Mouse (Mus musculus): ENCODE data around the gene Vegfa. TPM values are rescaled to one million over a fixed set of nuclear protein-coding genes. Genes with fewer than 3 reads are reported as not detected.
A peak's percentile ranks its signal among the peaks of the same experiment; 100 is the strongest.

Vegfa gene
- polyA plus RNA-seq (2016; fragmentation: Nextera tagmentation; extraction: Ambion mirVana): 5.2 and 6.7 TPM in 2 replicates

GRCm38 (mm10) chr17:46032257-46032991 is at the start of gene Vegfa:
Gene Vegfa, minus strand, starts transcription at chr17:46032369.
- H3K4me3 ChIP-seq: peak within 1 kb of the TSS; percentile 88
- peak within 1 kb of the TSS; percentile 79 for H3K4me2 ChIP-seq (replicated peaks)
- 1% methylated on average over 38 of the region's 40 CpGs for WGBS
- no peaks in the 10 kb centered on the region for H3K9me3 ChIP-seq
- no peaks in the 10 kb centered on the region for H3K36me3 ChIP-seq
- H3K9ac ChIP-seq: peak within 1 kb of the TSS; percentile 98
- peak; percentile 81 for ATAC-seq (ENCODE audit: insufficient number of reproducible peaks, insufficient read depth, low FRiP score, low TSS enrichment)
- peaks cover 37% of the 10 kb centered on the region for H3K4me1 ChIP-seq
- no peaks in the 10 kb centered on the region for H3K27me3 ChIP-seq
- peak within 1 kb of the TSS; percentile 98 for H3K27ac ChIP-seq

GRCm38 (mm10) chr17:46081657-46082056 is 49.5 kb upstream of the Vegfa start:
- Histone ChIP-seq H3K4me3 (no peak overlapping the region), H3K4me1 (peaks cover 55% of the 10 kb centered on the region), H3K4me2 (replicated peaks) (no peak overlapping the region), H3K9me3 (no peaks in the 10 kb centered on the region), H3K36me3 (no peaks in the 10 kb centered on the region), H3K27ac (peak overlapping the region; percentile 69), H3K27me3 (no peaks in the 10 kb centered on the region), H3K9ac (no peak overlapping the region)
- 42% methylated on average over 7 of the region's 7 CpGs for WGBS
- no peak for ATAC-seq (ENCODE audit: insufficient number of reproducible peaks, insufficient read depth, low FRiP score, low TSS enrichment)

GRCm38 (mm10) chr17:46081042-46081441 is 48.9 kb upstream of the Vegfa start:
- Histone ChIP-seq H3K9me3 (no peaks in the 10 kb centered on the region), H3K4me1 (peaks cover 49% of the 10 kb centered on the region), H3K4me2 (replicated peaks) (no peak overlapping the region), H3K27ac (peak overlapping the region; percentile 69; the same call in 1 of the 2 replicates), H3K9ac (no peak overlapping the region), H3K4me3 (no peak overlapping the region), H3K36me3 (no peaks in the 10 kb centered on the region), H3K27me3 (no peaks in the 10 kb centered on the region)
- no peak for ATAC-seq (ENCODE audit: insufficient number of reproducible peaks, insufficient read depth, low FRiP score, low TSS enrichment)
- 58% methylated on average over 5 of the region's 5 CpGs for WGBS

- no peak overlapping the region for H3K4me3 ChIP-seq
- no peaks in the 10 kb centered on the region for H3K36me3 ChIP-seq
- WGBS: 50% methylated on average over 7 of the region's 7 CpGs
- no peak overlapping the region for H3K27ac ChIP-seq
- no peaks in the 10 kb centered on the region for H3K9me3 ChIP-seq
- ATAC-seq (ENCODE audit: insufficient number of reproducible peaks, insufficient read depth, low FRiP score, low TSS enrichment): no peak
- no peaks in the 10 kb centered on the region for H3K27me3 ChIP-seq
- no peak overlapping the region for H3K9ac ChIP-seq
- peaks cover 42% of the 10 kb centered on the region for H3K4me1 ChIP-seq
- no peak overlapping the region for H3K4me2 ChIP-seq (replicated peaks)
Measured at GRCm38 (mm10) chr17:46080388-46080787, 48.2 kb upstream of the Vegfa start.

GRCm38 (mm10) chr17:46079037-46079436 is 46.9 kb upstream of the Vegfa start:
- ATAC-seq (ENCODE audit: insufficient number of reproducible peaks, insufficient read depth, low FRiP score, low TSS enrichment): no peak
- H3K4me2 ChIP-seq (replicated peaks): no peak overlapping the region
- 79% methylated on average over 2 of the region's 2 CpGs for WGBS

GRCm38 (mm10) chr17:46077921-46078534 is 45.9 kb upstream of the Vegfa start:
- H3K36me3 ChIP-seq: no peaks in the 10 kb centered on the region
- H3K9me3 ChIP-seq: no peaks in the 10 kb centered on the region
- no peak overlapping the region for H3K4me3 ChIP-seq
- 91% methylated on average over 12 of the region's 12 CpGs for WGBS
- H3K27ac ChIP-seq: no peak overlapping the region
- no peak overlapping the region for H3K9ac ChIP-seq
- H3K27me3 ChIP-seq: no peaks in the 10 kb centered on the region
- H3K4me2 ChIP-seq (replicated peaks): no peak overlapping the region
- no peak for ATAC-seq (ENCODE audit: insufficient number of reproducible peaks, insufficient read depth, low FRiP score, low TSS enrichment)
- peaks cover 39% of the 10 kb centered on the region for H3K4me1 ChIP-seq

More at GRCm38 (mm10) chr17:46079037-46079436, 46.9 kb upstream of the Vegfa start:
- Histone ChIP-seq H3K4me3 (no peak overlapping the region), H3K27me3 (no peaks in the 10 kb centered on the region), H3K9ac (no peak overlapping the region), H3K36me3 (no peaks in the 10 kb centered on the region), H3K4me1 (peaks cover 39% of the 10 kb centered on the region), H3K9me3 (no peaks in the 10 kb centered on the region), H3K27ac (no peak overlapping the region)

GRCm38 (mm10) chr17:46076260-46076551 is 44.0 kb upstream of the Vegfa start:
- H3K4me1 ChIP-seq: peaks cover 34% of the 10 kb centered on the region
- no peak for ATAC-seq (ENCODE audit: insufficient number of reproducible peaks, insufficient read depth, low FRiP score, low TSS enrichment)
- H3K9me3 ChIP-seq: no peaks in the 10 kb centered on the region
- WGBS: no CpG with 5 or more reads among the region's 1 CpGs
- no peak overlapping the region for H3K4me2 ChIP-seq (replicated peaks)
- H3K27ac ChIP-seq: no peak overlapping the region
- H3K27me3 ChIP-seq: no peaks in the 10 kb centered on the region
- H3K4me3 ChIP-seq: no peak overlapping the region
- H3K9ac ChIP-seq: no peak overlapping the region
- no peaks in the 10 kb centered on the region for H3K36me3 ChIP-seq

GRCm38 (mm10) chr17:46075551-46076259 is 43.5 kb upstream of the Vegfa start:
- WGBS: 70% methylated on average over 5 of the region's 5 CpGs
- ATAC-seq (ENCODE audit: insufficient number of reproducible peaks, insufficient read depth, low FRiP score, low TSS enrichment): no peak

GRCm38 (mm10) chr17:46075116-46075485 is 42.9 kb upstream of the Vegfa start:
- H3K4me2 ChIP-seq (replicated peaks): no peak overlapping the region
- H3K9ac ChIP-seq: no peak overlapping the region
- no peaks in the 10 kb centered on the region for H3K36me3 ChIP-seq
- no peak overlapping the region for H3K27ac ChIP-seq
- no peak overlapping the region for H3K4me3 ChIP-seq
- WGBS: 56% methylated on average over 3 of the region's 3 CpGs
- no peaks in the 10 kb centered on the region for H3K9me3 ChIP-seq
- no peaks in the 10 kb centered on the region for H3K27me3 ChIP-seq
- H3K4me1 ChIP-seq: peaks cover 26% of the 10 kb centered on the region
- no peak for ATAC-seq (ENCODE audit: insufficient number of reproducible peaks, insufficient read depth, low FRiP score, low TSS enrichment)

More at GRCm38 (mm10) chr17:46075551-46076259, 43.5 kb upstream of the Vegfa start:
- Histone ChIP-seq H3K4me1 (peaks cover 30% of the 10 kb centered on the region), H3K4me3 (no peak overlapping the region), H3K27ac (no peak overlapping the region), H3K36me3 (no peaks in the 10 kb centered on the region), H3K9me3 (no peaks in the 10 kb centered on the region), H3K27me3 (no peaks in the 10 kb centered on the region), H3K4me2 (replicated peaks) (no peak overlapping the region), H3K9ac (no peak overlapping the region)

GRCm38 (mm10) chr17:46074398-46075115 is 42.4 kb upstream of the Vegfa start:
- H3K4me3 ChIP-seq: peak overlapping the region; percentile 15
- no peaks in the 10 kb centered on the region for H3K9me3 ChIP-seq
- peaks cover 29% of the 10 kb centered on the region for H3K4me1 ChIP-seq
- no peak overlapping the region for H3K9ac ChIP-seq
- H3K36me3 ChIP-seq: no peaks in the 10 kb centered on the region
- 51% methylated on average over 7 of the region's 7 CpGs for WGBS
- no peak for ATAC-seq (ENCODE audit: insufficient number of reproducible peaks, insufficient read depth, low FRiP score, low TSS enrichment)
- peak overlapping the region; percentile 73 for H3K27ac ChIP-seq
- H3K27me3 ChIP-seq: no peaks in the 10 kb centered on the region
- H3K4me2 ChIP-seq (replicated peaks): peak overlapping the region; percentile 45

GRCm38 (mm10) chr17:46073730-46074301 is 41.6 kb upstream of the Vegfa start:
- 19% methylated on average over 23 of the region's 23 CpGs for WGBS
- H3K4me2 ChIP-seq (replicated peaks): peak overlapping the region; percentile 45

More at GRCm38 (mm10) chr17:46073730-46074301, 41.6 kb upstream of the Vegfa start:
- peak overlapping the region; percentile 73 for H3K27ac ChIP-seq
- H3K4me1 ChIP-seq: peaks cover 30% of the 10 kb centered on the region
- H3K4me3 ChIP-seq: peak overlapping the region; percentile 15
- H3K9me3 ChIP-seq: no peaks in the 10 kb centered on the region
- no peaks in the 10 kb centered on the region for H3K36me3 ChIP-seq
- peak; percentile 88 for ATAC-seq (ENCODE audit: insufficient number of reproducible peaks, insufficient read depth, low FRiP score, low TSS enrichment)
- H3K27me3 ChIP-seq: no peaks in the 10 kb centered on the region
- no peak overlapping the region for H3K9ac ChIP-seq
